Mouse (Mus musculus) testis, adult 2 months (tissue): ENCODE results near the gene Hist3h2a. TPM values are rescaled to one million over a fixed set of nuclear protein-coding genes. Genes with fewer than 3 reads are reported as not detected.
A peak's percentile ranks its signal among the peaks of the same experiment; 100 is the strongest.

Source experiments
- H3K27ac ChIP-seq: fragments of 200-500 bp; 2 replicates; pipeline ENCODE4 v1.5.1; 2012; ENCODE audit warnings: low read depth, low read length; ENCODE audit not compliant: control insufficient read depth, insufficient read depth
- H3K27me3 ChIP-seq: fragments of 200-500 bp; 2 replicates; pipeline ENCODE4 v1.6.1; 2012; ENCODE audit warnings: mild to moderate bottlenecking, low read length, moderate library complexity; ENCODE audit not compliant: control insufficient read depth, insufficient read depth
- H3K36me3 ChIP-seq: fragments of 200-500 bp; 2 replicates; pipeline ENCODE4 v1.6.1; 2012; ENCODE audit warnings: mild to moderate bottlenecking, low read length; ENCODE audit not compliant: control insufficient read depth, insufficient read depth
- H3K4me1 ChIP-seq: fragments of 200-500 bp; 2 replicates; pipeline ENCODE4 v1.6.1; 2012; ENCODE audit warnings: low read length; ENCODE audit not compliant: control insufficient read depth, insufficient read depth
- H3K4me3 ChIP-seq: fragments of 200-500 bp; 2 replicates; pipeline ENCODE4 v1.5.1; 2012; ENCODE audit warnings: low read depth, mild to moderate bottlenecking, low read length, moderate library complexity, mixed read lengths; ENCODE audit not compliant: control insufficient read depth
- CTCF ChIP-seq: fragments of 200-500 bp; IDR thresholded peaks from 2 replicates; pipeline ENCODE4 v1.5.1; 2012; ENCODE audit warnings: low read depth, mild to moderate bottlenecking, inconsistent platforms, low read length, moderate library complexity; ENCODE audit not compliant: control insufficient read depth, insufficient read depth, insufficient replicate concordance
- POLR2A ChIP-seq: fragments of 200-500 bp; IDR thresholded peaks from 2 replicates; pipeline ENCODE4 v1.6.1; 2012; ENCODE audit warnings: low read depth, mild to moderate bottlenecking, inconsistent platforms, low read length, moderate library complexity; ENCODE audit not compliant: control insufficient read depth
- polyA plus RNA-seq: library from polyadenylated mRNA; depleted of rRNA; stranded (reverse); fragments of >200 nt; gene quantifications from 2 replicates; pipeline ENCODE4 v1.2.3, GENCODE M21; 2012

Hist3h2a gene
- polyA plus RNA-seq, 1 experiment: 6.5 TPM

DNA sequence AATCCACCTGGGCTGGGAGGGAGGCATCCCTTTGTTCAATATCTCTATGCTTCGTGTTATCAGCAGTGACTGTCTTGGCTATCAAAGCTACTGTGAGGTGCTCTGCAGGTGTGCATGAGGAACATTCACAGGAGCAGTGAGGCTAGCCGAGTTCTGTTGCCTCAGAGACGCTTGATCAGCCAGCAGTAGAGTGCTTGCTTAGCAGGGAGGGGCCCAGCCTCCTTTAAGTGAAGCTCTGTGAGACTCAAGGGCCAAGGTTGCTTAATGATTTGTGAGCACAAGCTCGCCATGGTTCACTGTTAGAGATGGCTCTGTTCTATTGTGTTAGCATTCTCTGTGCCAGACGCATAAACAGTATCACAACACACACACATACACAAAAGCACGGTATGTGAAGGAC, 15.2 kb downstream of the Hist3h2a start:
- no peaks in the 10 kb centered on the region for H3K27me3 ChIP-seq
- no peak overlapping the region for H3K4me3 ChIP-seq
- no peak overlapping the region for H3K27ac ChIP-seq
- no peak for TF ChIP-seq CTCF
- TF ChIP-seq POLR2A: no peak
- peaks cover 8% of the 10 kb centered on the region for H3K4me1 ChIP-seq
- no peaks in the 10 kb centered on the region for H3K36me3 ChIP-seq

DNA sequence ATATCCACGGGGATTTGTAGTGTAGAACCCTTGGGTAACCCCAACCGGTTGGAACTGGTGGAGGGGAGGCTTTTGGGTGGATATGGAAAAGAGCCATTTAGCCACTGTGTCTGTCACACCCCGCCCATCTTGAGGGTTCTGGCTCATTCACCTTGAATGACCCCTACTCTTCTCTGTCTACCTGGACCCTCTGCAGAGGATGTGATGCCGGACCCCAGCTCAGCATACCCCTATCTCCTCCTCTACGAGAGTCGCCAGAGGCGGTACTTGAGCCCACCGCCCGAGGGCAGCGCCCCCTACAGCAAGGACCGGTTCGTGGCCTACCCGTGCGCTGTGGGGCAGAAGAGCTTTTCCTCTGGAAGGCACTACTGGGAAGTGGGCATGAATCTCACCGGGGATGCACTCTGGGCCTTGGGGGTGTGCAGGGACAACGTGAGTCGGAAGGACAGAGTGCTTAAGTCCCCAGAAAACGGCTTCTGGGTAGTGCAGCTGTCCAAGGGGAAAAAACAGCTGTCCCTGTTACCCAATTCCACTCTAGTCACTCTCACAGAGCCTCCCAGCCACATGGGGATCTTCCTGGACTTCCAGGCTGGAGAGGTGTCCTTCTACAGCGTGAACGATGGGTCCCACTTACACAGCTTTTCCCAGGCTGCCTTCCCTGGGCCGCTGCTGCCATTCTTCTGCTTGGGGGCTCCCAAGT, 16.5 kb downstream of the Hist3h2a start:
- no peaks in the 10 kb centered on the region for H3K36me3 ChIP-seq
- no peaks in the 10 kb centered on the region for H3K27me3 ChIP-seq
- H3K27ac ChIP-seq: no peak overlapping the region
- peaks cover 8% of the 10 kb centered on the region for H3K4me1 ChIP-seq
- TF ChIP-seq POLR2A (no peak), CTCF (no peak)
- H3K4me3 ChIP-seq: no peak overlapping the region

DNA sequence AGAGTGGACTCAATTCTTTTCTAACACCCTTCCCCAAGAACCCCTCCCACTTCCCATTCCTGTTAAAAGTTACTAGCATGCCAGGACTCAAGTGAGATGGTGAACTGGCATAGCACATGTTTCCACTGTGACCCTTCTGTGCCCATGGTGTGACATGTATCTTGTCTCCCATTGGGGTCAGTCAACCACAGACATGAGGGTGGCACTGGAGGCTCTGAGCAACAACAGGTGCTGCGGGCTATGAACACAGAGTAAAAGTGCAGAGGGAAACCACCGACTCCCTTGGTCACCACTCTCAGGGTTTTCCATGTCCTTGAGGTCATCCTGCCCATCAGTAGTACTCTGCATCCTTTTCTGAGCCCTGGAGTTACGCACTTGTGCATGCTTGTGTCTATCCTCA, 17.3 kb downstream of the Hist3h2a start:
- no peak overlapping the region for H3K4me3 ChIP-seq
- no peaks in the 10 kb centered on the region for H3K27me3 ChIP-seq
- H3K27ac ChIP-seq: no peak overlapping the region
- TF ChIP-seq CTCF (no peak), POLR2A (no peak)
- no peaks in the 10 kb centered on the region for H3K36me3 ChIP-seq
- peaks cover 8% of the 10 kb centered on the region for H3K4me1 ChIP-seq

DNA sequence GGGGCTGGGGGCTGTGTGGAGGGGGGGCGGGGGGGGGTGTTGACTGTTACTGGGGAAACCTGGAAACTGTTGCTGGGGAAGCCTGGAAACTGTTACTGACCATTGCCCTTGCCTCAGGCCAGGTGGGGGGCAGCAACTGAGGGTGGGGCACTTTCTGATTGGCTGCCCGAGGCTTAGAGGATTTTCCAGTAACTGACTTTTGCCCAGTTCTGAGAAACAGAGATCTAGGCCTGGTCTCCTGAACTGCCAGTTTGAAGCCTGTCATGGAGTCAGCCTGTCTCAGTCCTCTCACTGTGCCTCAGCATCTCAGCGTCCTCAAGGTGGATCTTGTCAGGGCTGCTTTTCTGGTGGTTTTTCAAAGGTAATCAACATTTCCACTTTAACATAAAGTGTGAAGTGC, 19.9 kb downstream of the Hist3h2a start:
- TF ChIP-seq CTCF (no peak), POLR2A (peak; percentile 68; the same call in 1 of the 2 replicates)
- Histone ChIP-seq H3K4me1 (peaks cover 15% of the 10 kb centered on the region), H3K4me3 (peak overlapping the region; percentile 87), H3K27me3 (no peaks in the 10 kb centered on the region), H3K36me3 (no peaks in the 10 kb centered on the region), H3K27ac (peak overlapping the region; percentile 98)

DNA sequence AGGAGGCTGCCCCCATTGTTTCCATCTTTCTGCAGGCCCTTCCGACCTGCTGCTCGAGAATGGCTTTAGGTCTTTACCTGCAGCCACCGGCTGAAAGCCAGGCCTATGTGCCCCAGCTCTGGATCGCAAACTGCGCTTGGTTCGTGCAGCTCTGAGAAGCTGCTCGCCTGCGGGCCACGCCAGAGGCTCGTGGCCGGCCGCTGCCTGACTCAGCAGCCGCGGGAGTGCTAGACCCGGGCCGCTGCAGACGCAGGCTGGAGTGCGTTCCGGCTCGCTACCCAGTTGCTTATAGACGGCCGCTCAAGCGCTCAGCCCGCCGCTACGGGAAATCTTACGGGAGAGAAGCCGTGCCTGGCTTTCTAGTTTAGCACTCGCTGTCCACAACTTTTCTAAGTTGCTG, 22.7 kb downstream of the Hist3h2a start:
- TF ChIP-seq CTCF (no peak), POLR2A (no peak)
- Histone ChIP-seq H3K36me3 (peaks cover 3% of the 10 kb centered on the region; the same call in 1 of the 2 replicates), H3K4me3 (peak overlapping the region; percentile 94), H3K27me3 (no peaks in the 10 kb centered on the region), H3K27ac (peak overlapping the region; percentile 78), H3K4me1 (peaks cover 22% of the 10 kb centered on the region)

DNA sequence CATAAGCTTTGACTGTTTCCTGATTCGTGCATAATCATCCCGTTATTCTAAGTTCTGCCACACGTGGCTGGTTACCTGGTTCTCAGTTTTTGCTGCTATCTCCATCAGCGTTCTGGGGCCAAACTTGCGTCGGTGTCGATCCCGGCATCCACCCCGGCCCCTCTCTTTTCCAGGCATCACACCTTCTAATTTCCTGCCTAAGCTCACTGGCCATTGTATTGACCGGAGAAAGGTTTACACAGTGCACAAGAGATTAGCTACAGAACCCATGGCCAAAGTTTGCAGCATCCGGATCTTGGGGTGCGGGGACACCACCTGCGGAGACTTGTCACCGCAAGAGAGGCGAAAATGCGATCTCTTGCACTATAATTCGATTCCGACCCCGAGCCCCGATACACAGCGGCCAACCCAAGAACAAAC, 23.1 kb downstream of the Hist3h2a start:
- Histone ChIP-seq H3K27me3 (no peaks in the 10 kb centered on the region), H3K36me3 (peaks cover 3% of the 10 kb centered on the region; the same call in 1 of the 2 replicates), H3K27ac (peak overlapping the region; percentile 78), H3K4me3 (peak overlapping the region; percentile 94), H3K4me1 (peaks cover 22% of the 10 kb centered on the region)
- TF ChIP-seq CTCF (no peak), POLR2A (no peak)

DNA sequence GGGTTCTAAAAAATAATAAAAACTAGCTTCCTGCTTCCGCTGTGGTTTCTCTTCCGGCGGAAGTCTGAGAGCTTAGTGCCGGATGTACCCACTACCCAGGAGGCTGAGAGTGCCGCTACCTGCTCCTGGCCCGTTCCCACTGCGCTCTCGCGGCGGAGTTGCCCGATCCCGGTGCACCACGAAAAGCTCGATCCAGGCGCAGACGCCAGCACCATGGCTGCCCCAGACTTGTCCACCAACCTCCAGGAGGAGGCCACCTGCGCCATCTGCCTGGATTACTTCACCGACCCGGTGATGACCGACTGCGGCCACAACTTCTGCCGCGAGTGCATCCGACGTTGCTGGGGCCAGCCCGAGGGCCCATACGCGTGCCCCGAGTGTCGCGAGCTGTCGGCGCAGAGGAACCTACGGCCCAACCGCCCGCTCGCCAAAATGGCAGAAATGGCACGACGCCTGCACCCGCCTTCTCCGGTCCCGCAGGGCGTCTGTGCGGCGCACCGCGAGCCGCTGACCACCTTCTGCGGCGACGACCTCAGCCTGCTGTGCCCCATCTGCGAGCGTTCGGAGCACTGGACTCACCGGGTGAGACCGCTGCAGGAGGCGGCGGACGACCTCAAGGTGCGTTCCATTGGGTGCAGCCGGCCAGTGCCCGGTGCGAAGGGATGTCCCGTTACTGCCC, 23.7 kb downstream of the Hist3h2a start, which contains the start of gene Trim11:
Gene Trim11 (plus strand): TSS at position 67 of the 679 bp plus-strand sequence.
- Histone ChIP-seq H3K27me3 (no peaks in the 10 kb centered on the region), H3K36me3 (peaks cover 3% of the 10 kb centered on the region), H3K4me1 (peaks cover 22% of the 10 kb centered on the region), H3K27ac (peak within 1 kb of the TSS; percentile 88), H3K4me3 (peak within 1 kb of the TSS; percentile 94)
- TF ChIP-seq CTCF (no peak), POLR2A (peak; percentile 48)

DNA sequence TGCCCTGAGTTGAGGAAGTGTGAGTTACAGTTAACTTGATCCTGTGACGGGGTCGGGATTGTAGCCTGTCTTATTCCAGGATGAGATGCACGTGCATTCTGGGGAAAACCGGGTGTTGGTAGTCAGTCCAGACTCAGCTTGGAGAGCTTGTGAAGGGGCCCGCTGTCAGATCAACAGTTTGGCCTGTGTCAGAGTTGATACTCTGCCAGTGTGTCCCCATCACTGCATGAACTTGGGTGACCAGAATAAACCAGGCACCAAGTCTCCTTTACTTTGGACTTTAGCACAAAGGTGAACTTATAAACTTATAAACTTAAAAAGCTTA, 24.2 kb downstream of the Hist3h2a start:
- H3K4me1 ChIP-seq: peaks cover 21% of the 10 kb centered on the region
- H3K27me3 ChIP-seq: no peaks in the 10 kb centered on the region
- TF ChIP-seq CTCF (no peak), POLR2A (no peak)
- H3K27ac ChIP-seq: peak overlapping the region; percentile 88
- H3K36me3 ChIP-seq: peaks cover 3% of the 10 kb centered on the region
- peak overlapping the region; percentile 94 for H3K4me3 ChIP-seq
